Mouse (Mus musculus) C2C12 (cell line): Measurements from ENCODE around the gene Ap1s2.

Source experiments
- CTCF ChIP-seq: IDR thresholded peaks from one replicate; pipeline ENCODE4 v1.5.1; 2011; ENCODE audit not compliant: control insufficient read depth, insufficient read depth, insufficient read length
- FOSL1 ChIP-seq: IDR thresholded peaks from one replicate; pipeline ENCODE4 v1.8.0; 2011; ENCODE audit warnings: mild to moderate bottlenecking, low read length; ENCODE audit not compliant: poor library complexity, insufficient read depth, severe bottlenecking
- MYOD1 ChIP-seq: IDR thresholded peaks from one replicate; pipeline ENCODE4 v1.6.1; 2011; ENCODE audit warnings: low read depth; ENCODE audit not compliant: control insufficient read depth, insufficient read length
- MYOG ChIP-seq: IDR thresholded peaks from one replicate; pipeline ENCODE4 v1.6.1; 2011; ENCODE audit not compliant: control insufficient read depth, insufficient read length; ENCODE audit errors: extremely low read depth
- USF1 ChIP-seq: IDR thresholded peaks from one replicate; pipeline ENCODE4 v1.6.1; 2011; ENCODE audit warnings: low read depth, mild to moderate bottlenecking, control low read depth, moderate library complexity

- TF ChIP-seq CTCF = no peak
- TF ChIP-seq USF1 = no peak
- no peak for TF ChIP-seq MYOG
- TF ChIP-seq MYOD1 = no peak
- TF ChIP-seq FOSL1 = no peak
Measured at GRCm38 (mm10) chrX:163899431-163900020, 9.3 kb upstream of the Ap1s2 start.
